Mouse (Mus musculus): Measurements from ENCODE around the gene Abcc5. TPM values are rescaled to one million over a fixed set of nuclear protein-coding genes. Genes with fewer than 3 reads are reported as not detected.

Abcc5 gene
- polyA plus RNA-seq, 1 experiment from 2014 or later, result 86.0 TPM

DNA sequence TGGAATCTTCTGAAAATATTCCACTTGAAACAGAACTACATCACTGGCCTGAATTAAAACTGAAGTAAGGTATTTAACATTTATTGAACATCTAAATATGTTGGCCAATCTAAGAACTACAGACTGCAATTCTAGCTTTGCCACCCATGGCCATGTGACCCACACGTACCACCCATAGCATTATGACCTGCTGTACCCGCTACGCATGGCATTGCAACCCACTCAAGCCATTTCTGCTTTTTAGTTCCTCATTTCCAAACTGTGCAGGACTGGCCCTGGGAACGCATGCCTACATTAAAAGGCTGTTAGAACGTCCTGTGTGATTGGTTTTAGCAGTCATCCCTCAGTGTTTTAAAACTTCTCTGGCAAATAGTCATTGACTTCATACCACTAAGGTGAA, 68.4 kb downstream of the Abcc5 start:
- H3K4me2 ChIP-seq, result no peak overlapping the region
- H3K4me3 ChIP-seq, result no peak overlapping the region
- 0 out of 2 replicates have a peak, but pooled peaks cover 4% of the 10 kb centered on the region for H3K4me1 ChIP-seq (replicated peaks)
- H3K9ac ChIP-seq, result no peak overlapping the region
- H3K9me3 ChIP-seq (replicated peaks), result no peaks in the 10 kb centered on the region
- no peak overlapping the region for H3K27ac ChIP-seq (ENCODE audit: poor library complexity, severe bottlenecking)
- no peaks in the 10 kb centered on the region for H3K27me3 ChIP-seq (replicated peaks)
- H3K36me3 ChIP-seq, result peaks cover 86% of the 10 kb centered on the region
- 93% methylated on average over 5 of the region's 5 CpGs for WGBS
- ATAC-seq (ENCODE audit: insufficient number of reproducible peaks, low FRiP score), result no peak

DNA sequence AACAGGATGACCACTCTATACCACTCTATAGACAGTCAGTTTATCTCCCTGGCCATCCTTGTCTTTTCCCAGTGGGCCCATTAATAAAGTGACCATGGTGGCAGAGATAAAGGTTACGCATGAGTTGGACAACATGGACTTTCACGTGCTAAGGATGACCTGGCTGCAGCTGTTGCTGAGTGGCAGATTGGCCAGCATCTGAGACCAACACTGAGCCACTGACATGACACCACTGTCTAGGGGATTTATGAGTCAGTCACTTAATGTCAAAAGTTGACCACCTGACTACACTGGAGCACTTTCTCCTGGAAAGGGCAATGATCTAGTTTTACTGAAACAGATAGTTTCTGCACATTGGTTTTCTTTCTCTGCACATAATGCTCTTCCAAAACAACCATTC, 71.4 kb downstream of the Abcc5 start:
- 88% methylated on average over 2 of the region's 2 CpGs for WGBS
- Histone ChIP-seq H3K27me3 (replicated peaks) (no peaks in the 10 kb centered on the region), H3K9ac (no peak overlapping the region), H3K4me2 (no peak overlapping the region), H3K4me1 (replicated peaks) (0 out of 2 replicates have a peak, but pooled peaks cover 4% of the 10 kb centered on the region), H3K36me3 (peaks cover 79% of the 10 kb centered on the region), H3K4me3 (no peak overlapping the region), H3K9me3 (replicated peaks) (no peaks in the 10 kb centered on the region), H3K27ac (ENCODE audit: poor library complexity, severe bottlenecking) (no peak overlapping the region)
- ATAC-seq (ENCODE audit: insufficient number of reproducible peaks, low FRiP score), result no peak

DNA sequence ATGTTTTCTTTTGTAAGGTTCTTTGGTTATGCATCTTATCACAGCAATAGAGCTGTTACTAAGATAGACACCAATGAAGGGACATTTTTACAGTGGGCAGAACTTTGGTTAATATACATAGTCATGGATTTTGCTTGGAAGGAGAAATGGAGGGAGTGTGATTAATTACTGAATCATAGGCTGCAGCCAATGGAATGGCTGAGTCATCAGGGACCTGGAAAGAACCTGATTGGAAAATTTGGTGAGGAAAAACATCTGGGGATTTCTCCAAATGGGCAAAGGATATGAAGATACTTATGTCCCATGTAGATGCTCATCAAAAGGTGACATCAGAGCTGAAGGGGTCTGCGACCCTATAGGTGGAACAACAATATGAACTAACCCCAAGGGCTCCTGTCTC, 72.2 kb downstream of the Abcc5 start:
- Histone ChIP-seq H3K9me3 (replicated peaks) (no peaks in the 10 kb centered on the region), H3K4me2 (no peak overlapping the region), H3K27ac (ENCODE audit: poor library complexity, severe bottlenecking) (no peak overlapping the region), H3K36me3 (peaks cover 79% of the 10 kb centered on the region), H3K4me1 (replicated peaks) (0 out of 2 replicates have a peak, but pooled peaks cover 4% of the 10 kb centered on the region), H3K4me3 (no peak overlapping the region), H3K27me3 (replicated peaks) (no peaks in the 10 kb centered on the region), H3K9ac (no peak overlapping the region)
- 96% methylated on average over 1 of the region's 1 CpGs for WGBS
- no peak for ATAC-seq (ENCODE audit: insufficient number of reproducible peaks, low FRiP score)

DNA sequence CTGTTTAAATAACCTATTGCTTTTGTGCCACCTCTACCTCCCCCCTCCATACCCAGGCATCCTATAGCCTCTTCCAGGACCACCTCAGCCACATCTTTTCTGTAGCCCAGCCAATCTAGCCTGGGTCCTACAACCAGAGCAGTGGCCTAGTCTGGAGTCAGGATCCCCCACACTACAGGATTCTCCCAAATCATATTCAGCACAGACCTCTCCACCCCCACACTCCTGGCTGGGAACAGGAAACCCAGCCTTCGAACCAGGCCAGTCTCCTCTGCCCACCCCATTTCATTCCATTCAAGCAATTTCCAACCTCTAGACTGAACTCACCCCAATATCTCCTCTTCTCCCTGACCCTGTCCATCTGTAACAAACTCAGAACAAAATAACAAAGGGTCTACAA, 80.7 kb downstream of the Abcc5 start:
- ATAC-seq (ENCODE audit: insufficient number of reproducible peaks, low FRiP score), result no peak
- H3K27ac ChIP-seq (ENCODE audit: poor library complexity, severe bottlenecking), result no peak overlapping the region
- no peaks in the 10 kb centered on the region for H3K27me3 ChIP-seq (replicated peaks)
- no peak overlapping the region for H3K9ac ChIP-seq
- 70% methylated on average over 1 of the region's 1 CpGs for WGBS
- H3K36me3 ChIP-seq, result peaks cover 58% of the 10 kb centered on the region
- H3K4me1 ChIP-seq (replicated peaks), result no peaks in the 10 kb centered on the region
- no peaks in the 10 kb centered on the region for H3K9me3 ChIP-seq (replicated peaks)
- no peak overlapping the region for H3K4me3 ChIP-seq
- no peak overlapping the region for H3K4me2 ChIP-seq

DNA sequence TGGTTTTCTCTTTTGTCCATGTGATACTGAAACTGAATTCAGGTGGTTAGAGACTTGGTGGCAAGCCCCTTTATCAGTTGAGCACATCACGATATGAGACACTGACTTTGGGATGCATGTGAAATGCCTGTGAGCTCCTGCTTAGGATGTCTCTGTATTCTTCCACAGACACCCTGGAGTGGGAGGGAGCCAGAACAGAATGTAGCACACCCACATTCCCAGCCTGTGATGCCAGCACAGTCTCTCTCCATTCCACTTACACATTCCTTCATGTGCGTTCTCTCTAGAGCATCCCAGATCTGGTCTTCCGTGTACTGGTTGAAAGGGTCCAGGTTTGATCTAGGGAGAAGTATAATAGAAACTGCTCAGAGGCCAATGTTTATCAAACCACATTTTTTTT, 87.6 kb downstream of the Abcc5 start:
- H3K4me2 ChIP-seq, result no peak overlapping the region
- H3K9ac ChIP-seq, result no peak overlapping the region
- no peak overlapping the region for H3K4me3 ChIP-seq
- ATAC-seq (ENCODE audit: insufficient number of reproducible peaks, low FRiP score), result no peak
- peaks cover 69% of the 10 kb centered on the region for H3K36me3 ChIP-seq
- H3K27me3 ChIP-seq (replicated peaks), result no peaks in the 10 kb centered on the region
- no peaks in the 10 kb centered on the region for H3K4me1 ChIP-seq (replicated peaks)
- H3K27ac ChIP-seq (ENCODE audit: poor library complexity, severe bottlenecking), result no peak overlapping the region
- no peaks in the 10 kb centered on the region for H3K9me3 ChIP-seq (replicated peaks)
- WGBS, result 73% methylated on average over 3 of the region's 3 CpGs

DNA sequence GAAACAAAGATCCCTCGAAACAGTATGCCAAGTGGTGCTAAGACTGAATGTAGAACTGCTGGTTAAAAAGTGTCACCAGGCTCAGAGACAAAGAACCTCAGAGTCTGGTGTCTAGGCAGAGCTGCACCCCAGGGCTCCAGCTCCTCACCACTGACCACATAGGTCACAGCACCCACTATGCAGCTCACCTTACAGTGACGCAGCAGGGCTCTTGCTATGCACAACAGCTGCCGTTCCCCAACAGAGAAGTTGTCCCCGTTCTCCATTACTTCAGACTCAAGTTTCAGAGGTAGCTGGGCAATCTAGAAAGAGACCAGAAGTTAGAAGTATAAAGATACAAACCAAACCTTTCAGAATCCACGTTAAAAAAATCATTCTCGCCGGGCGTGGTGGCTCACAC, 91.3 kb downstream of the Abcc5 start:
- Histone ChIP-seq H3K27ac (ENCODE audit: poor library complexity, severe bottlenecking) (no peak overlapping the region), H3K9me3 (replicated peaks) (no peaks in the 10 kb centered on the region), H3K4me1 (replicated peaks) (0 out of 2 replicates have a peak, but pooled peaks cover 5% of the 10 kb centered on the region), H3K9ac (no peak overlapping the region), H3K36me3 (peaks cover 76% of the 10 kb centered on the region), H3K27me3 (replicated peaks) (no peaks in the 10 kb centered on the region), H3K4me3 (no peak overlapping the region), H3K4me2 (no peak overlapping the region)
- no peak for ATAC-seq (ENCODE audit: insufficient number of reproducible peaks, low FRiP score)
- 91% methylated on average over 8 of the region's 8 CpGs for WGBS

DNA sequence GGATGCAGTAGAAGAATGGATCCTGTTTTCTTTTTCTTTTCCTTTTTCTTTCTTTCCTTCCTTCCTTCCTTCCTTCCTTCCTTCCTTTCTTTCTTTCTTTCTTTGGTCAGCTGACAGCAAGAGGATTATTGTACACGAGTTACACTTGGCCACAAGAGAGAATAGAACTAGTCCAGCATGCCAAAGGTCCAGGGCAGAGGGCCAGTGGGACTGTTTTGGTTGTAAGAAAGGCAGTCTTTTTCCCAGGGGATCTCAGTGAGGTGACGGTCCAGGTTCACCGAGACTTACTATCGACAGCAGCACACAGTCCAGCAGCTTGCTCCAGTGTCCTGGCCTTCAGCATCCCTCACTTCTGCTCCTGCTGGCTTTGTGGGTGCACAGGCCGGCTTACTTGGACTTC, 97.9 kb downstream of the Abcc5 start:
- no peaks in the 10 kb centered on the region for H3K9me3 ChIP-seq (replicated peaks)
- peaks cover 35% of the 10 kb centered on the region for H3K36me3 ChIP-seq
- H3K4me2 ChIP-seq, result no peak overlapping the region
- no peak overlapping the region for H3K4me3 ChIP-seq
- WGBS, result 89% methylated on average over 5 of the region's 5 CpGs
- ATAC-seq (ENCODE audit: insufficient number of reproducible peaks, low FRiP score), result no peak
- 0 out of 2 replicates have a peak, but pooled peaks cover 5% of the 10 kb centered on the region for H3K4me1 ChIP-seq (replicated peaks)
- no peak overlapping the region for H3K27ac ChIP-seq (ENCODE audit: poor library complexity, severe bottlenecking)
- no peaks in the 10 kb centered on the region for H3K27me3 ChIP-seq (replicated peaks)
- H3K9ac ChIP-seq, result no peak overlapping the region

DNA sequence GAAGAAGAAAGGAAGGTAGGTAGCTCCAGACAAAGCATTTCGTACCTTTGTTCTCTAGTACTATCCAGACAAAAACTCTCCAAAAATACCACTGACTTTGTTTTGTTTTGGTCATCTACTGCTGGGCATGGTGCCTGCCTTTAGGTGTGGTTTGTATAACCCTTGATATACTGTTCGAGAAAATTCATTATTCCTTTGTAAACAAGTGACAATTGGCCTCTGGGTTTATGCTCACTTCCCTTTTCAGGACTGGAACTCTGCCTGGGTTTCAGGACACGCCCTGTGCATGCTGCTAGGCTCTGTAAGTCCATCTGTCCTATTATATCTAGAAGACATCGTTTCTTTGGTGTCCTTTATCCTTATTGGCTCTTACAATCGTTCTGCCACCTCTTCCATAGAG, 100.9 kb downstream of the Abcc5 start, which contains the start of gene Cyp2ab1:
Gene Cyp2ab1, minus strand, starts transcription at position 119 of the 400 bp plus-strand sequence.
- H3K9me3 ChIP-seq (replicated peaks), result no peaks in the 10 kb centered on the region
- no peak for ATAC-seq (ENCODE audit: insufficient number of reproducible peaks, low FRiP score)
- no peak within 1 kb of the TSS for H3K27ac ChIP-seq (ENCODE audit: poor library complexity, severe bottlenecking)
- no peaks in the 10 kb centered on the region for H3K4me1 ChIP-seq (replicated peaks)
- WGBS, result 66% methylated on average over 5 of the region's 5 CpGs
- H3K4me3 ChIP-seq, result no peak within 1 kb of the TSS
- H3K9ac ChIP-seq, result no peak within 1 kb of the TSS
- H3K27me3 ChIP-seq (replicated peaks), result no peaks in the 10 kb centered on the region
- H3K4me2 ChIP-seq, result no peak within 1 kb of the TSS
- H3K36me3 ChIP-seq, result peaks cover 12% of the 10 kb centered on the region

DNA sequence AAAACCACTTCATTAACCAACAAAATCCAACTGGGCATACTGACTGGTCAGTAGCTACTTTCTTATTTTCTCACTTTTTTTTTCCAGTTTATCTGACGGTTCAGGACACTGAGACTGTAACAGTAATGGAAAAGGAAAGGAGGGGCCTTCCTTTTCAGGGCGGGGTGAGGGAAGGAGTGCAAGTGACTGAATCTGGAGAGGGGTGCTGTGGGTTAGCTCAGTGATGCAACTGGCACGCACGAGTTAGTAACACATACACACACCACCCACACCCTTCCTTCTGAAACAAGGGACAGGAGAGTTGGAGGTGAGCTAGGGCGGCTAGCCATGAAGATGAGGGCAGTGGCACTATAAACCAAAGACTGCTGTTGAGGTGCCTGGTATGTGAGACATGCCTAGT, 102.3 kb downstream of the Abcc5 start:
- Histone ChIP-seq H3K9me3 (replicated peaks) (no peaks in the 10 kb centered on the region), H3K27me3 (replicated peaks) (no peaks in the 10 kb centered on the region), H3K4me3 (no peak overlapping the region), H3K4me2 (no peak overlapping the region), H3K9ac (no peak overlapping the region), H3K36me3 (peaks cover 5% of the 10 kb centered on the region; the same call in 1 of the 2 replicates), H3K27ac (ENCODE audit: poor library complexity, severe bottlenecking) (no peak overlapping the region), H3K4me1 (replicated peaks) (no peaks in the 10 kb centered on the region)
- ATAC-seq (ENCODE audit: insufficient number of reproducible peaks, low FRiP score), result peak; percentile 36; the same call in 1 of the 2 replicates
- 59% methylated on average over 5 of the region's 5 CpGs for WGBS

DNA sequence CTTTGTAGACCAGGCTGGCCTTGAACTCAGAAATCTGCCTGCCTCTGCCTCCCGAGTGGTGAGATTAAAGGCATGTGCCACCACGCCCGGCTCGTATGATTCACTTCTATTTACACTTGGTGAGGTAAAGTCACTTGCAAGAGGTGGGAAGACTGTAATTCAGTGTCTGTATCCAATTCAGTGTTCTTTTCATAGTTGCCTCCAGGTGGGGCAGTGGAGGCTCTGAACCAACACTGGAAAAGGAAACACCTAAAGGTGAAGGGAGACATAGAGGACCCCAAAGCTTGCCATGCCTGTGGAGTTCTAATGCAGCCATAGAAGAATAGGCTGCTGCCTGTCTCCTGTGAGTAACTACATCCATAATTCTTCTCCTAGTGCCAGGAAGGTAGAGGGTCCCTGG, 103.9 kb downstream of the Abcc5 start:
- no peaks in the 10 kb centered on the region for H3K27me3 ChIP-seq (replicated peaks)
- WGBS, result 80% methylated on average over 4 of the region's 4 CpGs
- no peak overlapping the region for H3K4me3 ChIP-seq
- no peak overlapping the region for H3K27ac ChIP-seq (ENCODE audit: poor library complexity, severe bottlenecking)
- no peaks in the 10 kb centered on the region for H3K4me1 ChIP-seq (replicated peaks)
- ATAC-seq (ENCODE audit: insufficient number of reproducible peaks, low FRiP score), result no peak
- H3K4me2 ChIP-seq, result no peak overlapping the region
- no peaks in the 10 kb centered on the region for H3K36me3 ChIP-seq
- H3K9ac ChIP-seq, result no peak overlapping the region
- no peaks in the 10 kb centered on the region for H3K9me3 ChIP-seq (replicated peaks)

DNA sequence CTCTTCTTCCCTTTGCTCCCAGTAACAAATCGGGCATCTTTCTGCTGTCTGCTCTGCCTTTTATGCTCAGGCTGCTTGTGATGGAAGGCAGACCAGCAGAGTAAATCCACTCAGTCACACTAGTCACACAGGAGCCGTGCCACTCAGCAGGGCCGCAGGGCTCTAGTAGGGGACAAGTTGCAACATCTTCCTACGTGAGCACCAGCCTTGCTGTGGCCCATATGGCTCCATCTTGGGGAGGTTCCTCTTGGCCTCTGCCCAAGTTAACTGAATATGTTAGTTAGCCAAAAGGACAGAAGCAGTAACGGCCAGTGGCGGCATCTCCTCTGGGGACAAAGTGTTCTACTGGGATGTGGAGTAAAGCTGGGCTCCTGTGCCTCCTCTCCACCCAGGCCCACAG, 109.4 kb downstream of the Abcc5 start:
- Histone ChIP-seq H3K4me1 (replicated peaks) (peaks cover 5% of the 10 kb centered on the region; the same call in 1 of the 2 replicates), H3K9ac (no peak overlapping the region), H3K4me2 (no peak overlapping the region), H3K9me3 (replicated peaks) (no peaks in the 10 kb centered on the region), H3K27ac (ENCODE audit: poor library complexity, severe bottlenecking) (no peak overlapping the region), H3K36me3 (no peaks in the 10 kb centered on the region), H3K27me3 (replicated peaks) (no peaks in the 10 kb centered on the region), H3K4me3 (no peak overlapping the region)
- ATAC-seq (ENCODE audit: insufficient number of reproducible peaks, low FRiP score), result no peak
- 71% methylated on average over 6 of the region's 6 CpGs for WGBS

DNA sequence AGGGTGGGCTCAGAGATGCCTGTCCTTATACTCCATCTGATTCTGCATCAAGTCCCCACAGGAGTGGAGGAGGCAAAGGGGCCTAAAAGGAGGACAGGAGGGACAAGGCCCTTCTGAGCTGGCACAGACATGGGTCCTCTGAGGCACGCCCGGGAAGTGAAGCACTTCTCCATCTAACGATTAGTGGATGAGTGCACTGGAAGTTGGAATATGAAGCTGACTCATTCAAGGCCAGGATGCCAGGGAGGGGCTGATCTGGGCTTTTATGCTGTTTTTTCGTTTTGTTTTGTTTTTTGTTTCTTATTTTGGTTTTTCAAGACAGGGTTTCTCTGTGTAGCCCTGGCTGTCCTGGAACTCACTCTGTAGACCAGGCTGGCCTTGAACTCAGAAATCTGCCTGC, 110.9 kb downstream of the Abcc5 start:
- Histone ChIP-seq H3K4me1 (replicated peaks) (peaks cover 5% of the 10 kb centered on the region; the same call in 1 of the 2 replicates), H3K9ac (no peak overlapping the region), H3K9me3 (replicated peaks) (no peaks in the 10 kb centered on the region), H3K27me3 (replicated peaks) (no peaks in the 10 kb centered on the region), H3K4me2 (no peak overlapping the region), H3K36me3 (no peaks in the 10 kb centered on the region), H3K4me3 (no peak overlapping the region), H3K27ac (ENCODE audit: poor library complexity, severe bottlenecking) (no peak overlapping the region)
- ATAC-seq (ENCODE audit: insufficient number of reproducible peaks, low FRiP score), result no peak
- 80% methylated on average over 4 of the region's 4 CpGs for WGBS
